Mouse (Mus musculus) midbrain, postnatal 0 days (tissue): Measurements from ENCODE around the gene Noc3l. TPM values are rescaled to one million over a fixed set of nuclear protein-coding genes. Genes with fewer than 3 reads are reported as not detected.

Experiments used
- ATAC-seq: fragments of 200-750 bp; cut with Nextera tagmentation; 2 replicates; pipeline ENCODE4 v1.8.0; 2017; ENCODE audit warnings: moderate number of reproducible peaks, mild to moderate bottlenecking, moderate TSS enrichment, moderate library complexity; ENCODE audit not compliant: low FRiP score
- DNase-seq: peaks from one replicate; pipeline ENCODE4 v3.0.0-alpha.2; 2015; ENCODE audit warnings: low spot score
- H3K27ac ChIP-seq: fragments of 300-500 bp; sonication (generic); 2 replicates; pipeline ENCODE4 v1.5.1; 2014; ENCODE audit warnings: low read depth, mild to moderate bottlenecking, low read length, mixed read lengths
- H3K27me3 ChIP-seq: fragments of 300-500 bp; sonication (generic); 2 replicates; pipeline ENCODE4 v1.6.1; 2014; ENCODE audit warnings: low read length, control low read depth, mixed read lengths; ENCODE audit not compliant: insufficient read depth
- H3K36me3 ChIP-seq: fragments of 300-500 bp; sonication (generic); 2 replicates; pipeline ENCODE4 v1.6.1; 2014; ENCODE audit warnings: low read length, control low read depth, mixed read lengths; ENCODE audit not compliant: insufficient read depth
- H3K4me1 ChIP-seq: fragments of 300-500 bp; sonication (generic); 2 replicates; pipeline ENCODE4 v1.6.1; 2014; ENCODE audit warnings: mild to moderate bottlenecking, control low read depth, antibody characterized with exemption, low read length, mixed read lengths; ENCODE audit not compliant: insufficient read depth
- H3K4me2 ChIP-seq: fragments of 300-500 bp; sonication (generic); 2 replicates; pipeline ENCODE4 v1.6.1; 2014; ENCODE audit warnings: low read depth, mild to moderate bottlenecking, low read length, mixed read lengths; ENCODE audit not compliant: poor library complexity, severe bottlenecking
- H3K4me3 ChIP-seq: fragments of 300-500 bp; sonication (generic); 2 replicates; pipeline ENCODE4 v1.5.1; 2014; ENCODE audit warnings: low read depth, mild to moderate bottlenecking, low read length, moderate library complexity
- H3K9ac ChIP-seq: fragments of 300-500 bp; sonication (generic); replicated peaks from 2 replicates; pipeline ENCODE4 v1.6.1; 2014; ENCODE audit warnings: mild to moderate bottlenecking, low read length, moderate library complexity, mixed read lengths; ENCODE audit not compliant: poor library complexity, severe bottlenecking
- H3K9me3 ChIP-seq: fragments of 300-500 bp; sonication (generic); 2 replicates; pipeline ENCODE4 v1.6.1; 2016; ENCODE audit warnings: low read length, control low read depth
- CTCF ChIP-seq: IDR thresholded peaks from 2 replicates; pipeline ENCODE4 v1.5.1; 2016; ENCODE audit warnings: antibody characterized with exemption, mild to moderate bottlenecking
- WGBS: fragments of 180-500 bp; shearing (Covaris S2); extraction: QIAGEN DNeasy Blood & Tissue Kit; methylation state at CpG from one replicate; pipeline ENCODE4 v1.1.7; 2014; 5-methylcytosine and 5-hydroxymethylcytosine counted together
- polyA plus RNA-seq: library from polyadenylated mRNA; unstranded; fragments of >200 nt; fragmentation: Nextera tagmentation; extraction: Ambion mirVana; gene quantifications from 2 replicates; pipeline ENCODE4 v1.2.1, GENCODE M21; 2015
- total RNA-seq: library from RNA; depleted of rRNA; stranded (reverse); fragments of >200 nt; gene quantifications from 2 replicates; pipeline ENCODE4 v1.2.3, GENCODE M21; 2014

Gene Noc3l
- total and polyA plus RNA-seq, 2 experiments from 2014 or later: 2.7 to 7.9 TPM

DNA sequence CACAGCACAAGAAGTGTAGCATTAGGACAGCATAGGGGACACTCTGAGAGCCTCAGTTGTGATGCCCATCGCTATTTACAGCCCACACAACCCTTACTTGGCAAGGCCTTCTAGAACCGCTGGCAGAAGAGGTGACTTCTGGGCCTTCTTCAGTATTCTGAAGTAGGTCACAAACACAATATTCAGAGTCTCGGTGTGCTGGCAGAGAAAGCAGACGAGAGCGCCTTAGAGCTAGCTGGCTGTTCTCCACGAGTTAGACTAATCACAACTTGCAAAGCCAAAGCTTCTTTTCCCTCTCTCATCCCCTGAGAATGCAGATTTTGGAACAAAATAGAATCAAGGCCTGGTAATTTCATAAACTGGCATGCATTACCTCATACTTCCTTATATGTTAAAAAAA lies 20.2 kb downstream of the Noc3l start:
- DNase-seq (peak; percentile 33), ATAC-seq (no peak)
- Histone ChIP-seq H3K9me3 (no peaks in the 10 kb centered on the region), H3K4me2 (no peak overlapping the region), H3K27me3 (no peaks in the 10 kb centered on the region), H3K4me3 (no peak overlapping the region), H3K4me1 (no peaks in the 10 kb centered on the region), H3K27ac (no peak overlapping the region), H3K9ac (no peak overlapping the region), H3K36me3 (peaks cover 59% of the 10 kb centered on the region)
- 80% methylated on average over 6 of the region's 6 CpGs for WGBS
- no peak for TF ChIP-seq CTCF

DNA sequence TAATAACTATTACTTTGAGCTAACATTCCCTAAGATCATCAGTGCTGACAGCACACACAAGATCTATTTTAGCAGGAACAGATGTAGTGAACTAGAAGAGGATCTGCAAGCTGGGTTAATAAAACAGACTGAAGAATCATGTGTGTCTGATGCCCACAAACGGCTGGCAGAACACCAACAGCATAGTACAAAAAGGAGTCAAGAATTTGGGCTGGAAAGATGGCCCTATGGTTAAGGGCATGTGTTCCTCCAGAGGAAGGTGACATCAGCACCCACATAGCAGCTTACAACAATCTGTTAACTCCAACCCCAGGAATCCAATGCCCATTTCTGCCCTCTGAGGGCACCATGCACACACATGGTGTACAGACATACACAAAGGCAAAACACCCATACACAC lies 20.7 kb downstream of the Noc3l start:
- WGBS: 96% methylated on average over 1 of the region's 1 CpGs
- ATAC-seq (no peak), DNase-seq (no peak)
- H3K9ac ChIP-seq: no peak overlapping the region
- H3K27ac ChIP-seq: no peak overlapping the region
- TF ChIP-seq CTCF: no peak
- no peaks in the 10 kb centered on the region for H3K27me3 ChIP-seq
- H3K4me2 ChIP-seq: no peak overlapping the region
- H3K4me1 ChIP-seq: no peaks in the 10 kb centered on the region
- H3K36me3 ChIP-seq: peaks cover 58% of the 10 kb centered on the region
- no peaks in the 10 kb centered on the region for H3K9me3 ChIP-seq
- no peak overlapping the region for H3K4me3 ChIP-seq

DNA sequence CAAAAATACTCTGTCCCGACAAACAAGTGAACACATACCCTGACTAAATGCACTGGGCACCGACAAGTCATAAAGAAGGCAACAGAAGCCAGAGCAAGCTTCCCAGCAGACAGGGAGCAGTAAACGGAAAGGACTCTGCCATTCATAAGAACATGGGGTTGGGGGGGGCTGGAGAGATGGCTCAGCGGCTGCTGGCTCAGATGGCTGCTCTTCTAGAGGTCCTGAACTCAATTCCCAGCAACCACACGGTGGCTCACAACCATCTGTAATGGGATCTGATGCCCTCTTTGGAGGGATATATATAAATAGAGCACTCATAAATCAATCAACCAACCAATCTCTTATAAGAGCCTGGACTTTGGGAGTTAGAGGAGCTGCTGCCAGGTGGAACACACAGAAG lies 22.5 kb downstream of the Noc3l start:
- H3K4me3 ChIP-seq: no peak overlapping the region
- WGBS: 86% methylated on average over 5 of the region's 5 CpGs
- no peak overlapping the region for H3K4me2 ChIP-seq
- ATAC-seq (no peak), DNase-seq (no peak)
- no peaks in the 10 kb centered on the region for H3K4me1 ChIP-seq
- peaks cover 63% of the 10 kb centered on the region for H3K36me3 ChIP-seq
- H3K27me3 ChIP-seq: no peaks in the 10 kb centered on the region
- no peak overlapping the region for H3K27ac ChIP-seq
- no peak overlapping the region for H3K9ac ChIP-seq
- no peaks in the 10 kb centered on the region for H3K9me3 ChIP-seq
- no peak for TF ChIP-seq CTCF

- no peak overlapping the region for H3K27ac ChIP-seq
- no peaks in the 10 kb centered on the region for H3K27me3 ChIP-seq
- peaks cover 68% of the 10 kb centered on the region for H3K36me3 ChIP-seq
- H3K9me3 ChIP-seq: no peaks in the 10 kb centered on the region
- no peak overlapping the region for H3K9ac ChIP-seq
- DNase-seq: no peak
- WGBS: 95% methylated on average over 7 of the region's 7 CpGs
- H3K4me1 ChIP-seq: no peaks in the 10 kb centered on the region
- no peak overlapping the region for H3K4me2 ChIP-seq
- ATAC-seq: no peak
- no peak for TF ChIP-seq CTCF
- H3K4me3 ChIP-seq: no peak overlapping the region
Observed at GRCm38 (mm10) chr19:38793563-38794045, 25.4 kb downstream of the Noc3l start.

GRCm38 (mm10) chr19:38787756-38788155 lies 31.3 kb downstream of the Noc3l start:
- DNase-seq (no peak), ATAC-seq (no peak)
- WGBS: 91% methylated on average over 6 of the region's 6 CpGs
- peaks cover 21% of the 10 kb centered on the region for H3K36me3 ChIP-seq
- no peak overlapping the region for H3K4me2 ChIP-seq
- no peaks in the 10 kb centered on the region for H3K4me1 ChIP-seq
- no peak overlapping the region for H3K4me3 ChIP-seq
- H3K9me3 ChIP-seq: no peaks in the 10 kb centered on the region
- no peak overlapping the region for H3K9ac ChIP-seq
- TF ChIP-seq CTCF: no peak
- H3K27ac ChIP-seq: no peak overlapping the region
- H3K27me3 ChIP-seq: no peaks in the 10 kb centered on the region

DNA sequence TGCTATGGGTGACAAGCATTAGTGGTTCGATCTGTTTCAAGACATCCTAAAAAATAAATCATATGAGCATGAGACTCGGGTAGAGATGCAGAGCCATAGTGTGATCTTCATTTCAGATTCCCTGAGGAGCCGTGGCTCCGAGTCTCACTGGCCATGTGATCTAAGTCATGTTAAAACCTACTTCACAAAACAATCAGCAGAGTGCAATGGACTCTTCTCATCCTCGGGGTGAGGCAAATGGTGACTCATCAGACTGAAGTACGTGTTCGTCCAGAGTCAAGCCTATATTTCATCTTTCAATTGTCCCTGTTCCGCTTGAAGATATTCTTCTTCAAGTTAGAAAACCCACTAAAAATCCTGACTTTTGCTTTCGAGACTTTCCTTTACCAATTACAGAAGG lies 35.5 kb downstream of the Noc3l start:
- ATAC-seq (no peak), DNase-seq (no peak)
- 0 out of 2 replicates have a peak, but pooled peaks cover under 1% of the 10 kb centered on the region for H3K36me3 ChIP-seq
- H3K9me3 ChIP-seq: no peaks in the 10 kb centered on the region
- no peak overlapping the region for H3K4me3 ChIP-seq
- no peak overlapping the region for H3K9ac ChIP-seq
- WGBS: 94% methylated on average over 9 of the region's 9 CpGs
- H3K4me2 ChIP-seq: no peak overlapping the region
- TF ChIP-seq CTCF: no peak
- H3K27ac ChIP-seq: no peak overlapping the region
- no peaks in the 10 kb centered on the region for H3K4me1 ChIP-seq
- no peaks in the 10 kb centered on the region for H3K27me3 ChIP-seq
